Mouse (Mus musculus): ENCODE data around the gene Edem3.
A peak's percentile ranks its signal among the peaks of the same experiment; 100 is the strongest.
"Not testable (repeated sequence)": the region's sequence is repeated elsewhere in the genome, so short reads cannot be mapped to it uniquely, and the experiment has no call there.

The Edem3 gene

GRCm38 (mm10) chr1:151753374-151753929, 1.7 kb upstream of the Edem3 start:
- no peak for DNase-seq

DNA sequence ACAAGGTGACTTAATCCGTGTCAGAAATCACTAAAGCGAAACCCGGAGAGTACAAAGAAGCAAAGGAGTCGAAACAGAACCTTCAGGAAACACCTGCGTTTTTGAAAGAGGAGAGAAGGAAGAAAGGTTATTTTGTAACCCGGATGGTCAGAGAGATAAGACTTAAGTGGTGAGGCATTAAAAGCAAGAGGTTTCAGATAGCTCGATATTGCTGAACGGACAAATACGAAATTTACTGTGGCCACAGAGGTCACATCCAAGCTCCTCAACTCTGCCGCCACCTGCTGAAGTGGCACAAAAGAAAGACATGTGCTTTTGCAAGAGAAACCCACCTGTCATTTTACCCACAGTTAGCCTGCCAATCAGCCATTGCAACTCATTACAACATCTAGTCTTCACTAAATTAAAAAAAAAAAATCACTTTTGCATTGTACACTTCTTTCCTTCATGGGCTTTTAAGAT, 1.1 kb upstream of the Edem3 start:
- peak; percentile 28 for DNase-seq

DNA sequence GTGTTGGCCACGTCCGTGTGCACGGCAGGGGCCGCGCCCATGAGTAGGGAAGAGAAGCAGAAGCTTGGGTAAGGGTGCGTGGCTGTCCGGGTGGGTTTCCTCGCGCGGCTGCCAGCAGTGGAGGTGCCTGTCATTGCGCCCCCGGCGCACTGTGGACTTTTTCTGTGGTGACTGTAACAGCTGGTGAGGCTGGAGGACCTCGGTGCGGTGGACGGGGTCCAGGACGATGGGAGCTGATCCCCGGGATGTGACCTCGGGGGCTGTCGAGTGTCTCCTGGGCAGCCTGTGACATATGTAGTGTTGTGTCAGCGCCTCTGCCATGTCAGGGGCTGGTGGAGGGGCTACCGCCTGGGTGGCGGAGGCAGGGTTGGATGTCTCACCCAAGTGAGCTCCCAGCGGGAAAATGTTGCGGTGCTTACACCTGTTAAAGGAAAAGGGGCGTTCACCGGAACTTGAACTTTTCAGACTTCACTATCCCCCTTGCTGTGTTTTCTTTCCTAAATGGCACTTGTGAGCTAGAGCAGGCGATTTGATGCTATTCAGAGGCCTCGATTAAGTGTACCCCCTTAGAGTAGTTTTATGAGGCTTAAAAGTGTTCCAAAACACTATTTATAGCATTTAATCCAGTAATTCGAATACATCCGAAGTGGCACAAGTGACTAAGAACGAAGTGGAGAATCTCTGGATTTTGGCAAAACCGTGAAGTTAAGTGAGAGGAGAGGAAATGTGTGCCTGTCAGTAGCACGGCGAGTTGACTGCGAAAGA, 671 bp downstream of the Edem3 start:
- DNase-seq, result peak; percentile 83

DNA sequence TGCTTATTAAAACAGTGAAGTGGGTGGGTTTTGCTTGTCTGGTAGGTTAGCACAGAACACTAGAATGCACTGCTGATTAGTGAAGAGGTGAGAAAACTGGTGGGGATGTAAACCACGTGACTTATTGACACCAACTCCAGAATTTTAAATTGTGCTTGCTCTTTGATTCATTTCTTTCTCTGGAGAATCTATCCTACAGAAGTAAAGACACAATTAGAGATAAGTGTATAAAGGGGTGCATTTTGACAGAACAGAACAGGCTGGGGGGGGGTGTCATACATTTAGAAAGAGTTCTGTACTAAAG, 1.2 kb downstream of the Edem3 start:
- no peak for DNase-seq

GRCm38 (mm10) chr1:151758301-151758700, 3.1 kb downstream of the Edem3 start:
- DNase-seq, result no peak

- no peak for DNase-seq
Observed at GRCm38 (mm10) chr1:151758991-151759390, 3.8 kb downstream of the Edem3 start.

GRCm38 (mm10) chr1:151764236-151764635, 9.1 kb downstream of the Edem3 start:
- no peak for DNase-seq

GRCm38 (mm10) chr1:151766166-151766565, 11.0 kb downstream of the Edem3 start:
- DNase-seq, result no peak

DNA sequence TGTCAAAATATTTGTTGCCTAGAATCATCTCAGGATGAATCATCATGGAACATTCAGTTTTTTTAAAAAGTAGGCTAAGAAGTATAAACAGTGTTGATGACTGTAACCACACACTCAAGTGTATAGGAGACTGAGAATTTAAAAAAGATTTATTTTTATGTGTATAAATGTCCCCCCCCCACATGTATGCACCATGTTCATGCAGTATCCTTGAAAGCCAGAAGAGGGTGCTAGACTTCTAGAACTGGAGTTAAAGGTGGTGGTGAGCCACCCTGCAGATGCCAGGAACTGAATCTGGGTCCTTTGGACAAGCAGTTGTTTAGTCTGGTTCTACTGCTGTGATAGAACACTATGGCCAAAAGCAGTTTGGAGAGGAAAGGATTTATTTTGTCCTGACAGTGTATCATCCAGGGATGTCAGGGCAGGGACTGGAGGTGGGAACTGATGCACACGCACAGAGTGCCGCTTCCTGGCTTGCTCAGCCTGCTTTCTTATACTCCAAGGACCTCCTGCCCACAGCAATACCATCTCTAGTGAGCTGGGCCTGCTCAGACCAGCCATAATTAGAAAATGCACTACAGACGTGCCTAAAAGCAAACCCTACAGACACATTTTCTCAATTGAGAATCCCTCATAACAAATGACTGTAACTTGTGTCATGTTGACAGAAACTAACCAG, 11.9 kb downstream of the Edem3 start:
- no peak for DNase-seq

DNA sequence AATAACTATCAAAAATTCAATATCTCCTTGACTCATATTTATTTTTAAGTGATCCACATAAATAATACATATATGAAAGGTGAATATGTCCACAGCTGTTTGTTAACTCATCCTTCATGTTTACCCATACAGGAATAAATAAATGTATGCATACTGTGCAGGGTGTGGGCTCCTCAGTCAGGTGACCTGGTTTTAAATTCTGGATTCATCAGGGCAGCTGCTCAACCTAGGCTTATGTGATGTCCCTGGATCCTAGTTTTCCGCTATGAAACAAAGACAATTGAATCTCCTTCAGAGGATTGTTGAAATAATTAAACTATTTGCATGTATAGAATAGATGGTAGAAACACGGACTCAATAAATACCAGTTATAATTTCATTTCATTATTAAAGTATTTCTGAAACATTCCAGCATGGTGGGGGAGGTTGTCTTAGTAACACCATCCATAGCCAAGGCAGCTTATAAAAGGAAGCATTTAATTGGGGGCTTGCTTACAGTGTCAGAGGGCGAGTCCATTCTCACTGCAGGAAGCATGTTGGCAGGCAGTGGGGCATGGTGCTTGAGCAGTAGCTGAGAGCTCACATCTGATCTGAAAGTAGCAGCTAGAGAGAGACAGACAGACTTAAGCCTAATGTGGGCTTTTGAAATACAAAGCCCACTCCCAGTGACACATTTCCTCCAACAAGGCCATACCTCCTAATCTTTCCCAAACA, 14.2 kb downstream of the Edem3 start:
- DNase-seq, result no peak

- no peak for DNase-seq
Observed at GRCm38 (mm10) chr1:151777616-151778015, 22.4 kb downstream of the Edem3 start.

GRCm38 (mm10) chr1:151778592-151778991, 23.4 kb downstream of the Edem3 start:
- DNase-seq, result no peak

- no peak for DNase-seq
Observed at GRCm38 (mm10) chr1:151779306-151779705, 24.1 kb downstream of the Edem3 start.

- DNase-seq, result no peak
Observed at GRCm38 (mm10) chr1:151781447-151781846, 26.3 kb downstream of the Edem3 start.

- DNase-seq, result no peak
Observed at GRCm38 (mm10) chr1:151783403-151783802, 28.2 kb downstream of the Edem3 start.

DNA sequence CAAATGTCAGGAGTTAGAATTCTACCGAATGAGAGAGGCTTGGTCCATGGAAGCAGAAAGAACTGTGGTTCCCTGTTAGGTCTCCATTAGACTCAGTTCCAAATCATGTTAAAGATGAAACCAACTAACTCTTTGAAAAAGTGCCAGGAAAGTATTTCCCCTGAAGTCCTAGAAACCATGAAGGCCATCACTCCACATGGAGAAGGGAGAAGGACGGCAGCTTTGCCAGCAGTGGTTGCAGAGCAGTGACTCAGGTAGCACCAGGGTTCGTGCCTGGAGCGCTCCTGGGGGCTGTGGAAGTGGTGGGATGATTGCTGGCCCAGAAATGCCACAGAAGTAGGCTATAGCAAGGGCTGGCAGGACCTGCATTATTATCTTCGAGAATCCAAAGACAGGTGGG, 31.2 kb downstream of the Edem3 start:
- no peak for DNase-seq

GRCm38 (mm10) chr1:151789136-151789535, 34.0 kb downstream of the Edem3 start:
- no peak for DNase-seq

- not testable (repeated sequence) for DNase-seq
Observed at GRCm38 (mm10) chr1:151792076-151792475, 36.9 kb downstream of the Edem3 start.

- DNase-seq, result not testable (repeated sequence)
Observed at GRCm38 (mm10) chr1:151802795-151803194, 47.6 kb downstream of the Edem3 start.

DNA sequence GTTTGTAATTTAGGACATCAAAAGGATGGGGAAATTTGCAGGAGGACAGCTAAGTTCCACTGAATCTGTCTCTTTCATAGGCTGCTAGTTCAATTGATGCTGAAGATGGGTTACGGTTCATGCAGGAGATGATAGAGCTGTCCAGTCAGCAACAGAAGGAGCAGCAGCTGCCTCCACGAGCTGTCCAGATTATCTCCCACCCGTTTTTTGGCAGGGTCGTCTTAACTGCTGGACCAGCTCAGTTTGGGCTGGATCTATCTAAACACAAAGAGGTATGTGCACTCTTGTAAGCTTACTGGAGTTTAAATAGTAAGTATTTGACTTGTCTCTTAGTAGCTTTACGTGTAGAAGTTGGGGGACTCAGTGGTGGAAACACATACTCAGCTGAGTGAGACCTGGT, 52.1 kb downstream of the Edem3 start:
- no peak for DNase-seq

DNA sequence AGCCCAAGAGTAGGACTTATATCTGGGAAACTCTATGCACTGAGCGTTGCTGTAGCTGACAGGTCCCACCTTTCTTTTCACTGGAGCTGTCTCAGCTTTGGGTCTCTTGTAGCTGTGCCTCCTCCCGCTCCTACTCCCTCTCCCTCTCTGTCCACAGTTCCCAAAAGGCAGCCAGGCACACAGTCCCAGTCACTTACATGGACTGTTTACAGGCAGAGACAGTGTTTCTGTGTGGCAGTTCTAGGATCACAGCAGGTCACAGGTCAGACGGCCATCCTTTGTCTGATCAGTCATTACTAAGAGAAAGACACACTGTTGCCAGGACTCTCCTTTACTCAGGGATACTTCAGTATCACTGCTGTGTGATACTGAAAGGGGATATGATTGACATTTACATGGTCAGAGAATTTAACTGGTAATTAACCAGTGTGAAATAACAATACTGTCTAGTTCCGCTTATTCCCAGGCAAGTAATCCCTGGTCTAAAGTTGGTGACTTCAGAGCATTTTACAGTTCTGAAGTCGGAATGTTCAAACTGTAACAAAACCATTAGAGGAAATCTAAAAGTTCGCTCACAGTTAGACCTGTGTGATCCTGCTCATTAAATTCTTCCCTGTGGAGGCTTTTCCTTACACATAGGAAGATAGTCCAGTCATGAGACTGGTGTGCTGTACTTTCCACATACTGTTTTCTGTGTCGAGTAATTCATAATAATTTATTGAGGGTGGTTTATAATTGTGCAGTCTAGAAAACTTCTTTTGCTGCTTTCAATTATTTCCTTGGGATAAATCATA, 55.7 kb downstream of the Edem3 start:
- DNase-seq, result no peak

GRCm38 (mm10) chr1:151811456-151811855, 56.3 kb downstream of the Edem3 start:
- no peak for DNase-seq
